Mouse (Mus musculus): ENCODE results near the gene Slit3.

Slit3 gene

DNA sequence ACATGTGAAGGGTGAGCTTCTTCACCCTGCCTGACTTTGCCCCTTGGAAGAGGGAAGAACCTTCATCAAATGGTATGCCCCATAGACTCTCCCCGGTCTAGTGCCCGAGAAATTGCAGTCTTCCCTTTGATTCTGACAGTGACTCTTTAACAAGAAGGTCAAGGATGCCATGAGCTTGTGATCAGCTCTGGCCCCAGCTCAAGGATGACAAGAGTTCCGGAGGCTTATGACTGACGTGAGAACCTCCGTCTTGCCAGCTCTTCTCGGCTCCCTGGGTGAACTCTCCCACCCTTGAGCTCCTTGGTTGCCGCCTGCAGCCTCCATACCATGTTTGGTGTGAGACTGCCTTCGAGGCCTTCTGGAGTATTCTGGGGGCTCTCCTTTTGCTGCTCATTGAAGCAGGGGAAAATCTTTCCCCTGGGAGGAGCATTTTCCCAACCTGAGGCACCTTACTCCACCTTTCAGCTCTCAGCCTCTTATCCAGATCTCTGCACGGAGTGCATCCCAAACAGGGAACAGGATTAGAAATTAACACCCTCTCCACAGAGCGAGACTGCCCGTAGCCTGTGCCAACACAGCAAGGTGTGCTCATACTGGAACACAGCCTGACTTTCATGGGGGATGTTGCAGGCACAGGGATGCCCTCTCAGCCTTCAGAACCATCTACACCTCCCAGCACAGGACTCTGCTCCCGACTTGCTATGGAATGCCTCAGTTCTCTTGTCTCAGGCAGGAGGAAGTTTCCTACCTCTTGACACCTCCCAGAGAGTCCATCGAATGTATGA lies 224.9 kb downstream of the Slit3 start:
- no peak for DNase-seq (ENCODE audit: low read depth, low spot score)

DNA sequence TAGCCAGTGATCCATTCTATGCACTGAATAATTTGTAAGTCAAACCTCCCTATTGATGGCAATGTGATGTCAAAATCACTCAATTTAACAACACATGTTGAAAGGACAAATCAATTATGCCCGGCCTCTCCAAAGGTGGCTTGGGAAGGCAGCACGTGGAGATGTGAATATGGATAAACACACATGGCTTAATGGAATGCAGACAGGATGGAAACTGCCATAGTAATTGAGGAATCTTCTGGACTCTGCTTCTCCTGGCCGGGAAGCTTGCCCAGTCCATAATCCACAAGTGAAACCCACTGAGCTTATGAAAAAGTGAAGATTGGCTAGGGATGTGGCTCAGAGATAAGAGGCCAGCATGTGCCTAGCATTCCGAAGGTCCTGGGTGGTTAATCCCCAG lies 227.1 kb downstream of the Slit3 start:
- peak; percentile 5 for DNase-seq (ENCODE audit: low read depth, low spot score)

- DNase-seq (ENCODE audit: low read depth, low spot score) = no peak
These were observed 229.9 kb downstream of the Slit3 start for GRCm38 (mm10) chr11:35350968-35351367.

DNA sequence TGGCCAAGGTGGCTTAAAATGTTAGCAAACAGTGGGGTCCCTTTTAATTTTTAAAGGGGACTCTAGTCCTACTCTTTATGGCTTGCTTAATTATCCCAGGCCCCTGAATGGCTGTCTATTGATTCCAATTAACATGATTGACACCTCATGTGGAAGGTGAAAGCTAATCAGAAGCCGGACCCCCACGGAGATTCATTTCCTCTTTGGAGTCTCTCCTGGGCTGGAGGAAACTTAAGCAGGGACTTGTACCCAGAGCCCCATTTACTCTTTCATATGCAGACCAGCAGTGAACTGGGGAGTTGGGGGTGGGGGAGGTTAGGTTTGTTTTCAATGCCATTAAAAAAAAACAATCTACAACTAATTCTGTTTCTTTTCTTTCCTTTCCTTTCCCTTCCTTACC lies 230.4 kb downstream of the Slit3 start:
- DNase-seq (ENCODE audit: low read depth, low spot score) = no peak

GRCm38 (mm10) chr11:35355811-35356210 lies 234.8 kb downstream of the Slit3 start:
- DNase-seq (ENCODE audit: low read depth, low spot score) = no peak

DNA sequence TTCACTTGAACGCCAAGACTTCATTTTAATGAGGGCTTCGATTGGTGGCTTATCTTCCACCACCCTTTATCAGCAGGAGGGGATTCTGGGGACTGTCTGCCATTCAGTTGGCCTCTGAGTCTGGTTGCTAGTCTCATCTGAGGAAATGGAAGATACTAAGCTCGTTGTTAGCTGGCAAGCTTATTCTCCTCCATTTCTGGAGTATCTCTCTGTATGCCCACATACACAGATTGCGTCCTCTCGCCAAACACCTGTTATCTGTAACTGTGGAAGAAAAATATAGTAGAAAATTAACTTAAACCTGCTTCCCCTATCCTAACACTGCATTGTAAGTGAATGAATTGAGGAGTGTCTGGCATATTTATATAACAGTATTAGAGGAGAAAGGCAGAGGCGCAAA lies 240.0 kb downstream of the Slit3 start:
- DNase-seq (ENCODE audit: low read depth, low spot score) = no peak

DNA sequence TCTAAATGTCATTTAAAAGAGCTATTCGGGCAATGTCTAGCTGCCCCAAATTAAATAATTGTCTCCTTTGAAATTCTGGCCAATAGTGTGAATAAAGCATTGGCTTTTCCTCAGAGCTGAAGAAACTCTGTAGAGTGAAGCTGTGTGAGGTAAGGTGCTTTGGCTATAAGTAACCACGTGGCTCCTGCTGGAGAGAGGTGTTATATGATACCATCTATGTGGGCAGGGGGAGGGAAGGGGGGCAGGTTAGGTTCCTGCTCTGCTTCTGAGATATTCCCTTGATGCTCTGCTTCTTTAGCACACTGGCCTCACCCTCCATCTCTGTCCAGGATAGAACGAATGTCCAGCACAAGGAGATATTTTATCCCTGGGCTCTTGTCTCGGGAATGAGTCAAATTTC lies 242.0 kb downstream of the Slit3 start:
- no peak for DNase-seq (ENCODE audit: low read depth, low spot score)

DNA sequence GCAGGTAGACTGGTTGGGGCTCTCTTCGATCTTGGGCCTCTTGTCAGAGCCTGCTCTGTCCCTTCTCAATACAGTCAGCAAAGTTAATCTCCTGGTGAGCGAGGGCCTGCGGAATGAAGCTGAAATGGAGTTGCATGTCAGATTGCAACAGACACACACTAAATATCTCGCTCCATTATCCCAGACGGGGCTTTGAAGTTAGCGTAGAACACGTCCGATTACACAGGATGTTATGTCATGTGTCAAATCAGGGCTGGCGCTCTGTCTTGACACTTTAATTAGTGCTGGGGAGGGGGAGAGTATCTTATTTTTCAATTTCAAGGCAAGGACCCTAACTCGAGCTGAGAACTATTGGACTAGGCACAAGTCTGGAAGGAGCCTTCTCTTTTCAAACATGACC lies 243.4 kb downstream of the Slit3 start:
- DNase-seq (ENCODE audit: low read depth, low spot score) = no peak

DNA sequence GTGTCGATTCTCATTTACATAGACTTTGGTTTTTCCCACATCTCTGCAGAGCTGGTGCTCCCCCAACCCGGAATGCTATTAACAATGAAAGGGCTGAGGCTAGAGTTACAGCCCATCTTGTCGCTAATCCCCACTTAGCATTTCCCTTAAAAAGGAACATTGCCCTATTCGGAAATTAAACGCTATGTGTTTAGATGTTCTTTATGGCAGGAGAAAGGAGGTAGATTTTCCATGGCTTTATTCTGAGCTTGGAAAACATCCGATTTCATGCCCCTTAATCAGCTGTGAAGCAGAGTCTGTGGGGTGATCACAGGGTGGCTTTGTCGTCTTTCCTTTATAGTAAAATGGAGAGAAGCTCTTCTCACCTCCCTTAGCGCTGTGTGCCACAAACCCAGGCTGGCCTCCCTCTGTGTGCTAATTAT lies 244.5 kb downstream of the Slit3 start:
- DNase-seq (ENCODE audit: low read depth, low spot score) = no peak

DNA sequence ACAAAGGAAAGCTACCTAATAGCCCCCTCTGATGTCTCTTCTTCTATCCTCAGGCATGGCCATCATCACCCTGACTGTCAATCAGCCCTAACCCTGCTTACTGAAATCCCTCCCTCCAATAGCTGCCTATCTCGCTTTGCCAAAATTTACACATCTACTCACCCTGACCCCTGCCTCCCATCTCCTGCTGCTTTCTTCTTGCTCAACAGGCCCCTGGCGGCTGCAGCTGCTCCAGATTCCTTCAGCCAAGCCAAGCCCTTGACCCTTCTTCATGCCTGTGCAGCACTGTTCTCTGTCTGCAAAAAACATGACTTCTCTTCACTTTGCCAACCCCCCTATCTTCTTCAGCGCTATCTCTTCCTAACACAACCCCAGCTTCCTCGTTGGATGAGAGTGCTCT lies 245.6 kb downstream of the Slit3 start:
- no peak for DNase-seq (ENCODE audit: low read depth, low spot score)

- no peak for DNase-seq (ENCODE audit: low read depth, low spot score)
These were observed 246.2 kb downstream of the Slit3 start for GRCm38 (mm10) chr11:35367248-35367647.

DNA sequence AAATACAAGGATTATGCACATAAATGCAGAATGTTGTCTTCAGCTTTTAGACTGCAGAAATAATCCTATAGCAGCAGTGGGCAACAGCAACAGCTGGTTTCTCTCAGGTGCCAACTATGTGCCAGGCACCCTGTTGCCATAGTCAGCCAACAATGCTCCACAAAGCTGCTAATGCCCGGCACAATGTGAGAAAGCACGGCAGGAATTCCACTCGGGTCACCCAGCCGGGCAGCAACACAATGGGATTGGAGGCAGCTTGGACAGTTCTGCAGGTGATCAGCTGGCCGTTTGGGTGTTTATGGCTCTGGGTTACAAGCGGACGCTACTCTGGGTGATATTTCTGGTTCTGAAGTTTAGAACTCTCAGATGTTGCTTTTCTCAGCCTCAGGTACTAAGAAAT lies 248.9 kb downstream of the Slit3 start:
- DNase-seq (ENCODE audit: low read depth, low spot score) = no peak

DNA sequence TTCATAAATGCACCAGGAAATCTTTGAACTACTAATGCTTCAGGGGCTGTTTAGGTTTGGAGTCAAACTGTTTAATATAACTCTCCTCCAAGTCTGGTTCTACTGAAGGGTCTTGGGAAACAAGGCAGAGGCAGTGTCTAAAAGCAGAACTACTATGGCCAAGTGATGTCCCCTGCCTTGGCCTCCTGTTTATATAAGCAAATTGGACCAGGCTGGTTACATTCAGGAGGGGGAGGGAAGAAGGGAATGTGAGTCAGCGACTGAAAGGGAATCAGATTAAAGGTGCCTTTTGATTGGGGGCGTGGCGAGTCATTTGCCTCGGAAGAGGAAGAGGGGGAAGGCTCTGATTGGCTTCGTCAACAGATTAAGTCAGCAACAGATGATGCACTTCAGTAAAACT lies 249.7 kb downstream of the Slit3 start:
- DNase-seq (ENCODE audit: low read depth, low spot score) = no peak

- no peak for DNase-seq (ENCODE audit: low read depth, low spot score)
These were observed 251.4 kb downstream of the Slit3 start for GRCm38 (mm10) chr11:35372410-35372809.

DNA sequence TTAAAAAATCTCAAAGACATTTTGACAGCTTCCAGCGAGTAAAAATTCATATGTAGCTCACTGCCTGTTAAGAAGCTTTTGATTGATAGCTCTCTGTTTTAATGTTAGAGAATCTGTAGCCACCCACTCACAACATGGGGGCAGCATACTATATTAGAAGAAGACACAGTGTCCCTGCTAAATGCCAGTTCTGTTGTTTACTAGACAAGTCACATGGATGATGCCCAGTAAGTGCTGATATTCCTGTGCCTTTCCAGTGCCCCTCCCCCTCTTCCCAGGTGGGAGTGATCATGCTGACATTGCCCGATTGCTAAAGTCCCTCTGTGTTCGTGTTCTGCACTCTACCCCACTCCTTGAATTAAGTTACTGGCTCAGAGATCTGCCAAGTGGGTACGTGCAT lies 254.0 kb downstream of the Slit3 start:
- no peak for DNase-seq (ENCODE audit: low read depth, low spot score)

GRCm38 (mm10) chr11:35378802-35379201 lies 257.8 kb downstream of the Slit3 start:
- DNase-seq (ENCODE audit: low read depth, low spot score) = no peak

GRCm38 (mm10) chr11:35379407-35379806 lies 258.4 kb downstream of the Slit3 start:
- no peak for DNase-seq (ENCODE audit: low read depth, low spot score)

GRCm38 (mm10) chr11:35380766-35381165 lies 259.7 kb downstream of the Slit3 start:
- no peak for DNase-seq (ENCODE audit: low read depth, low spot score)

- no peak for DNase-seq (ENCODE audit: low read depth, low spot score)
These were observed 264.4 kb downstream of the Slit3 start for GRCm38 (mm10) chr11:35385444-35385843.

DNA sequence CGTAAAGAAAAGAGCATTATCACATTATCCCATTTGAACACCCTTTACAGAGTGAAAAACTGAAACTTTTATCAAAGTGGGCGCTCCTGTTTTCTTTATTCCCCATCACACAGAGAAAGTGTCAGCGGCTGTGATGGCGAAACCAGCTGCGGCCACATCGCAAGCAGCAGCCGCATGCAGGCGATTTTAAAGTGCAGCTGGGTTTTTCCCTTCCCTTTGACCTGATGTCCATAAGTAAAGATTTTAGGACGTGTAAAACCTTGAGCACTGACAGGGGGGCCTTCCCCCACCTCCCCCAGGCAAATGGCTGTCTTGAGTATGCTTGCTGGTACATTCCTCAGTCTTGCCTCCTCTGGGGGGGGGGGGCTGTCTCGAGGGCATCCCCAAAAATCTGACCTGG lies 266.8 kb downstream of the Slit3 start:
- DNase-seq (ENCODE audit: low read depth, low spot score) = no peak

DNA sequence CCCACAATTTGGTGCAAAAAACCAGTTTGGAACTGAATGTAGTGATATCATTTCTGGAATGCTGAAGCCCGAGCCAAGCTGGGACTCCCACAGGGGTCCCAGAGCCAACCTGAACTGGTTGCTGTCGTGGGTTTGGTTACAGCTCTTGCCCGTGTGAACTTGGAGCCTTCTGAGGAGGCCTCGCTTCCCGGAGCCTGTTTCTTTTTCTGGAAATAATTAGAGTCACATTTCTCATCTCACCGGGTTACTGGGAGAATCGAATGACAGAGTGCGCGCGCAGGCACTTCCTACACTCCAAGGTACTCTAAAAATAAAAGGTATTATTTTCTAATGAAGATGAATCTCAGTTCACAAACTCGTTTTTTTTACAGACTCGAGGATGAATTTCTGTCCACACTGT lies 267.4 kb downstream of the Slit3 start:
- no peak for DNase-seq (ENCODE audit: low read depth, low spot score)

GRCm38 (mm10) chr11:35389341-35389740 lies 268.3 kb downstream of the Slit3 start:
- DNase-seq (ENCODE audit: low read depth, low spot score) = no peak

DNA sequence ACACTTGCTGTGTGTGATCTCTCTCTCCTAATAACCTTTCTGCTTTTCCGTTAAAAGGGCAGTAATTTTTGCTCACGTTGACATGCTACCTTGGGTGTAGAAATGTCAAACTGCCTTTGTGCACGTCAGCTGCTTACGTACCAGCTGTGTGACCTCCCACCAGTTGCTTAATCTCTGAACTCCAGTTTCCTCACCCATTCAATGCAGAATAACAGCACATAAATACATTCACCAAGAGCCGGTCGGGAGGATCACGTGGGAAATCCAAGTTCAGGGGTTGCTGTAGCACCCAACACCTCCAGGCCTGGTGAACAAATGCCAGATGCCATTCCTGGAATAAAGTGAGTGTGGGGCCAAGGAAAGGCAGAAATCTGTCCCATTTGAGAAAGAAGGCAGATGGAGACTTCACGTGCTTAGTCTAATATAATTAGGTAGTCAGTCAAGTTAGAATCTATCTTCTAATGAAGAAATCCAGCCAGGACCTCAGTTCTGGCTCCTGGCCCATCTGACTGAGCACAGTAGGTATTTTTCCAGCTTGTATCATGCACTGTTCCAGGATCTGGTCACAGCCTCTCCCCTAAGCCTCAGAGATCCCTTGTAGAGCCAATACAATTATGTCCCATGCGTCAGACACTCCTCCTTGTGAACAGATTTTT lies 268.9 kb downstream of the Slit3 start:
- no peak for DNase-seq (ENCODE audit: low read depth, low spot score)
